Mouse (Mus musculus) ES-Bruce4 (cell line): ENCODE data around the gene Plekha4. TPM values are rescaled to one million over a fixed set of nuclear protein-coding genes. Genes with fewer than 3 reads are reported as not detected.

Experiments used
- H3K27ac ChIP-seq: 2 replicates; pipeline ENCODE4 v1.5.1; 2012; ENCODE audit warnings: low read length, inconsistent platforms; ENCODE audit not compliant: insufficient read depth
- H3K27me3 ChIP-seq: 2 replicates; pipeline ENCODE4 v1.6.1; 2012; ENCODE audit warnings: mild to moderate bottlenecking, low read length, inconsistent platforms; ENCODE audit not compliant: control insufficient read depth, poor library complexity, insufficient read depth, severe bottlenecking
- H3K36me3 ChIP-seq: 2 replicates; pipeline ENCODE4 v1.6.1; 2012; ENCODE audit warnings: inconsistent platforms, mild to moderate bottlenecking, low read length, moderate library complexity; ENCODE audit not compliant: control insufficient read depth, poor library complexity, insufficient read depth, severe bottlenecking
- H3K4me1 ChIP-seq: one replicate; pipeline ENCODE4 v1.8.1; 2011; ENCODE audit warnings: low read length; ENCODE audit not compliant: control insufficient read depth, insufficient read depth
- H3K4me3 ChIP-seq: 2 replicates; pipeline ENCODE4 v1.5.1; 2011; ENCODE audit warnings: low read depth, mild to moderate bottlenecking, low read length
- H3K9ac ChIP-seq: 2 replicates; pipeline ENCODE4 v1.6.1; 2012; ENCODE audit warnings: low read depth, mild to moderate bottlenecking, inconsistent platforms; ENCODE audit not compliant: poor library complexity, severe bottlenecking
- H3K9me3 ChIP-seq: replicated peaks from 2 replicates; pipeline ENCODE4 v1.6.1; 2012; ENCODE audit warnings: mild to moderate bottlenecking, low read length, inconsistent platforms; ENCODE audit not compliant: control insufficient read depth, poor library complexity, insufficient read depth, severe bottlenecking
- CTCF ChIP-seq: IDR thresholded peaks from one replicate; pipeline ENCODE4 v1.8.1; 2011; ENCODE audit warnings: low read depth, low read length
- EP300 ChIP-seq: IDR thresholded peaks from 2 replicates; pipeline ENCODE4 v1.6.1; 2011; ENCODE audit warnings: low read depth, low read length; ENCODE audit not compliant: insufficient read depth
- POLR2A ChIP-seq: IDR thresholded peaks from one replicate; pipeline ENCODE4 v1.8.1; 2011; ENCODE audit warnings: low read length; ENCODE audit not compliant: insufficient read depth
- polyA plus RNA-seq: library from polyadenylated mRNA; stranded (reverse); fragments of >200 nt; gene quantifications from 2 replicates; pipeline ENCODE4 v1.2.4, GENCODE M21; 2011; ENCODE audit warnings: low read depth; ENCODE audit not compliant: missing spikeins, insufficient read depth, insufficient read length

The Plekha4 gene
- polyA plus RNA-seq, 1 experiment: 14.3 TPM

DNA sequence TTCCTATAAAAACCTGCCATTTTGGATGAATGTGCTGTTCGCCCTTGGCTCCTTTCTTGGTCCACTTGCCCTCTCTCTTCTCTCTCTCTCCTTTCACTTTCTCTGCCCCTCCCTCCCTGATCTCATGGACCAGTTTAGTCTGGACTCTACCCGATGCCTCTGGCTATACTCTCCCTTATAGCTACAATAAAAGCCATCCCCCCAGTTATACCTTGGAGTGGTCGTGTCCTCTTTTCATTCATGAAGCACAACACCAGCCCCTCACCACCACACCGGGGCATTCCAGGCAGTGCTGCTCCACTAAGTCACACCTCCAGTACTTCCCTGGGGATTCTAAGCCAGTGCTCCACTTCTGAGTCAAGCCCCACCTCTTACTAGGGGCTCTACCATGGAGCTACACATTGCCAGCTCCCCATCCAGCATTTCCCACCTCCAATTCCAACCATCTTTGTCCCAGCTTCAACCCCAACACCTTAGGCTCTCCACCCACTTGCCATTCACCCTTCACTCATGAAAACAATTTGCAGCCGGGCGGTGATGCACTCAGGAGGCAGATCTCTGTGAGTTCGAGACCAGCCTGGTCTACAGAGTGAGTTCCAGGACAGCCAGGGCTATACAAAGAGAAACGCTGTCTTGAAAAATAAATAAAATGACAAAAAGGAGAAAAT, 41.1 kb downstream of the Plekha4 start:
- Histone ChIP-seq H3K36me3 (no peaks in the 10 kb centered on the region), H3K9me3 (no peaks in the 10 kb centered on the region), H3K9ac (peak overlapping the region; percentile 31), H3K27me3 (no peaks in the 10 kb centered on the region), H3K4me1 (peaks cover 2% of the 10 kb centered on the region), H3K27ac (peak overlapping the region; percentile 89), H3K4me3 (peak overlapping the region; percentile 31)
- TF ChIP-seq EP300 (no peak), POLR2A (no peak), CTCF (no peak)

DNA sequence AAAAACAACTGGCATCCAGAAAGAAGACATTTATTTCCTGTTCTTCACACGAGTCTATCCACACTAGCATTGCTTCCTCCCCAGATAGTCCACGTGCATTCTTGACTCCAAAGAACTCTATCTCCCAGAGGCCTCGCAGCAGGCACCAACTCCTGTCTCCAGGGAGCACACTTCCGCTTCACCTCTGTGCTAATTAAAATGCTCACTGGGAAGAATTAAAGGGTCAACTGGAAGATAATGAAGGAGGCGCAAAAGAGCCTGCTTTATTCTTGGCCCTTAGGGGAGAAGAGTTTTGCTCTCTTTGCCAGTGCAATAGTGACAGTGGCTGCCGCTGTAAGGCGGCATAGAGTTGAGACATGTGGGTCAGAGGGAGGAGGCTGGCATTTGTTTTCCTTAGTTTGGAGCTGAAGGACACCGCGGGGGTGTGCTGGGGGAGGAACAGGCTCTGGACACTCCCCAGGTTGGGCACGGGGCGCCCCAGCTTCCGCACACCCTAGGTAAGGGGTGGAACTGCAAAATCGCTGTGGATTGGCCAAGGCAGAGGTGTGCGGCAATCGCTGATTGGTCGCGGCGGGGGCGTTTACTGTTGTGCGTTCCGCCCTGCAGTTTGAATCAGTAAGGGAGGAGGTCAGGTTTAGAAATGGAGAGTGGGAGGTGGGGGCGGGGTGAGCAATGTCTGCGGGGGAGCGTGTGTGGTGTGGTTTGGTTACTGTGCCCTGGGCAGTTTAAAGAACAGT, 41.8 kb downstream of the Plekha4 start:
- peak; percentile 90 for TF ChIP-seq EP300
- no peak for TF ChIP-seq CTCF
- TF ChIP-seq POLR2A: no peak

DNA sequence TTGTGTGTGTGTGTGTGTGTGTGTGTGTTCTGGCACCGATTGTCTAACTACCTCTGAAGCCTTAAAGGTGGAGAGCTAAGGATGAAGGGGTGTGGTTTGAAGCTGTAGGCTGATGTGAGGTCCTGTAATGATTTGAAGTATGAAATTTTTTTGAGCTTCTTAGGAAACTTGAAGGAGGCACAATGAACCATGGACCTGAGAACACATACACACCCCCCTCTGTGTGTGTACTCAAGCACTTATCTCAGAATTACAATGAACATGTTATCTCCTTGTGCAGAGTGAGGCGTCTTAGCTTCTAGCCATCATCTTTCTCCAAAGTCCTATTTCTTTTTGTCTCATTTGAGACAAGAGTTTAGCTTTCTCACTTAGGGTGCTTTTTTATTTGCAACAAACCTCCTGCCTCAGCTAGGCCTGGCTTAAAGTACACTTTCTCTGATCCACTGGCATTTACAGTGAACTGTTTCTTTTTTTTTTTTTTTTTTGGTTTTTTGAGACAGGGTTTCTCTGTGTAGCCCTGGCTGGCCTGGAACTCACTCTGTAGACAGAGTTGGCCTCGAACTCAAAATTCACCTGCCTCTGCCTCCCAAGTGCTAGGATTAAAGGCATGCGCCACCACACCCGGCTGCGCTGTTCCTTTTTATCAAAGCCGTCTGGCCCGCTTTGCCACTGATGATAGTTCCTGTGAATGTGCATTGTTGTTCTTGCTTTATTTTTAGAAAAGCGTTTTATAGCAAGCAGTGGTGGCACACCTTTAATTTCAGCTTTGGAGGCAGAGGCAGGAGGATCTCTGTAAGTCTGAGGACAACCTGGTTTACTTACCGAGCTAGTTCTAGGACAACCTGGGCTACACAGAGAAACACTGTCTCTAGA, 42.7 kb downstream of the Plekha4 start:
- Histone ChIP-seq H3K27ac (peak overlapping the region; percentile 90), H3K9ac (peak overlapping the region; percentile 77; the same call in 1 of the 2 replicates), H3K4me1 (peaks cover 4% of the 10 kb centered on the region), H3K36me3 (no peaks in the 10 kb centered on the region), H3K9me3 (no peaks in the 10 kb centered on the region), H3K4me3 (peak overlapping the region; percentile 19; the same call in 1 of the 2 replicates), H3K27me3 (no peaks in the 10 kb centered on the region)
- TF ChIP-seq CTCF: no peak
- no peak for TF ChIP-seq EP300
- TF ChIP-seq POLR2A: no peak

More for the DNA sequence above, 41.8 kb downstream of the Plekha4 start:
- Histone ChIP-seq H3K36me3 (no peaks in the 10 kb centered on the region), H3K27ac (peak overlapping the region; percentile 90), H3K9ac (0 out of 2 replicates have a peak overlapping the region, but pooled peaks have one; percentile 31), H3K27me3 (no peaks in the 10 kb centered on the region), H3K4me3 (peak overlapping the region; percentile 19), H3K4me1 (peaks cover 2% of the 10 kb centered on the region), H3K9me3 (no peaks in the 10 kb centered on the region)

DNA sequence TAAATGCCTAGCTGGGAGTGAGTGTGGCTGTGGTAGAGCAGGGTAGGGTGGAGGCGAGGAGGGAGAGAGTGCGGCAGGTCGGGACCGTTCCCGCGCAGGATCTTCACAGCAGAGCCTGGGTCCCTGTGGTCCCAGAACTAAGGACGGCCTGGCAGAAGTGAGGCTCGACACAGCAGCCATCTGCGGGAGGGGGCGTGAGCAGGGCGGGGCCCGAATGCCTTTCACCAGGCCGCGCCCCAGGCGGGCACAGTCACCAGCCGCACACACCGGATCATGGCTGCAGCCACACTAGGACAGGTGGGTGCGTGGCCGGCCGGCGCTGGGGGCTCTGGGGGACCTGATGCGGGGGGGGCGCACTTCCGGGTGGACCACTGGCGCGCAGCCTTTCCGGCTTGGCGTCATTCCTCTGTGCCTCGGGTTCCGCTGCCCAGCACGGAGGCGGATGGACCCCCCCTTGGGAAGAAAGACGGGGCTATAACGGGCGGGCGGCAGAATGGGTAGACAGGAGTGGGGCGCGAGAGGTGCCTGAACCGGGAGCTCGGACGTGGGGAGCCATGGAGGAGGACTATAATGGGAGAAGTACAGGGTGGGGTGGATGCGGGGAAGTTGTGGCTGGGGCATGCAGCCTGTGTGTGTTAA, 44.1 kb downstream of the Plekha4 start, which contains the start of gene Bcat2:
Gene Bcat2 (plus strand): TSS at position 51 of the 639 bp plus-strand sequence.
- peaks cover 9% of the 10 kb centered on the region for H3K4me1 ChIP-seq
- H3K9me3 ChIP-seq: no peaks in the 10 kb centered on the region
- no peaks in the 10 kb centered on the region for H3K36me3 ChIP-seq
- H3K27me3 ChIP-seq: no peaks in the 10 kb centered on the region
- peak within 1 kb of the TSS; percentile 77 for H3K9ac ChIP-seq
- TF ChIP-seq CTCF (no peak), EP300 (peak; percentile 72; the same call in 1 of the 2 replicates), POLR2A (peak; percentile 37)
- peak within 1 kb of the TSS; percentile 90 for H3K27ac ChIP-seq
- H3K4me3 ChIP-seq: peak within 1 kb of the TSS; percentile 71

DNA sequence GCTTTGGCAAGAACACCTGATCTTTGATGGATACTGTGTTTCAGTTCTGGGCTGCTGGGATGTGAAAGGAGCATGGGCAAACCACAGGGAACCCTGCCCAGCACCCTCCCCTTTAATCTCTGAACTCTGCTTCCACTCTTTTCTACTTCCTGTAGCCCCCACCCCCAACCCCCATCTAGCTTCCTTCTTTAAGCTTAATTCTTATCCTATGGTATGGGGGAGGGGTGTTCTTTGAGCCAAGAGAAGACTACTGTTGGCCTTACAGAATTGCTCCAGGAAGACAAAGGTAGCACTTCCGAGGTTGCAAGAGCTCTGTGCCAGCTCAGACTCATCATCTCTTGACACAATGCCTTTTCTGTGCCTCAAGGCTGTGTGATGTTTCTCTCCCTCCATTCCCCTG, 45.8 kb downstream of the Plekha4 start:
- Histone ChIP-seq H3K4me1 (peaks cover 13% of the 10 kb centered on the region), H3K9ac (peak overlapping the region; percentile 77), H3K27ac (peak overlapping the region; percentile 90), H3K36me3 (peaks cover 13% of the 10 kb centered on the region), H3K4me3 (peak overlapping the region; percentile 29; the same call in 1 of the 2 replicates), H3K27me3 (no peaks in the 10 kb centered on the region), H3K9me3 (no peaks in the 10 kb centered on the region)
- TF ChIP-seq CTCF (no peak), EP300 (no peak), POLR2A (no peak)
